Mouse (Mus musculus) embryonic facial prominence, embryonic 11.5 days (tissue): ENCODE data around the gene Chrna9. TPM values are rescaled to one million over a fixed set of nuclear protein-coding genes. Genes with fewer than 3 reads are reported as not detected.

Experiments used
- ATAC-seq: fragments of 200-750 bp; cut with Nextera tagmentation; replicated peaks from 2 replicates; pipeline ENCODE4 v1.8.0; 2017; ENCODE audit warnings: low read depth; ENCODE audit not compliant: insufficient number of reproducible peaks, low FRiP score, low TSS enrichment
- DNase-seq: peaks from one replicate; pipeline ENCODE4 v3.0.0-alpha.2; 2015; ENCODE audit warnings: low spot score
- H3K27ac ChIP-seq: fragments of 300-500 bp; sonication (generic); replicated peaks from 2 replicates; pipeline ENCODE4 v1.5.1; 2014; ENCODE audit warnings: mild to moderate bottlenecking, low read depth, low read length, control low read depth
- H3K27me3 ChIP-seq: fragments of 300-500 bp; sonication (generic); 2 replicates; pipeline ENCODE4 v1.6.1; 2014; ENCODE audit warnings: mild to moderate bottlenecking, low read length, moderate library complexity, mixed read lengths; ENCODE audit not compliant: control insufficient read depth, insufficient read depth
- H3K36me3 ChIP-seq: fragments of 300-500 bp; sonication (generic); replicated peaks from 2 replicates; pipeline ENCODE4 v1.6.1; 2014; ENCODE audit warnings: low read depth, mild to moderate bottlenecking, low read length, moderate library complexity, mixed read lengths; ENCODE audit not compliant: control insufficient read depth, insufficient read depth
- H3K4me1 ChIP-seq: fragments of 300-500 bp; sonication (generic); 2 replicates; pipeline ENCODE4 v1.6.1; 2014; ENCODE audit warnings: low read length, mixed read lengths; ENCODE audit not compliant: control insufficient read depth, insufficient read depth
- H3K4me2 ChIP-seq: fragments of 300-500 bp; sonication (generic); 2 replicates; pipeline ENCODE4 v1.6.1; 2014; ENCODE audit warnings: low read depth, mild to moderate bottlenecking, control low read depth, low read length, moderate library complexity
- H3K4me3 ChIP-seq: fragments of 300-500 bp; sonication (generic); 2 replicates; pipeline ENCODE4 v1.5.1; 2014; ENCODE audit warnings: low read depth, low read length, control low read depth
- H3K9ac ChIP-seq: fragments of 300-500 bp; sonication (generic); replicated peaks from 2 replicates; pipeline ENCODE4 v1.6.1; 2014; ENCODE audit warnings: mild to moderate bottlenecking, control low read depth, low read length
- H3K9me3 ChIP-seq: fragments of 300-500 bp; sonication (generic); replicated peaks from 2 replicates; pipeline ENCODE4 v1.6.1; 2016; ENCODE audit warnings: mild to moderate bottlenecking, low read length, inconsistent platforms, mixed read lengths; ENCODE audit not compliant: control insufficient read depth
- WGBS: fragments of 180-500 bp; shearing (Covaris S2); extraction: QIAGEN DNeasy Blood & Tissue Kit; methylation state at CpG from one replicate; pipeline ENCODE4 v1.1.7; 2014; 5-methylcytosine and 5-hydroxymethylcytosine counted together
- microRNA-seq: library from miRNA; unstranded; fragments of <30 nt; microRNA quantifications from one replicate; pipeline ENCODE4, GENCODE M21; 2016; ENCODE audit warnings: borderline number of aligned reads
- polyA plus RNA-seq: library from polyadenylated mRNA; unstranded; fragments of >200 nt; fragmentation: Nextera tagmentation; extraction: Ambion mirVana; gene quantifications from 2 replicates; pipeline ENCODE4 v1.2.1, GENCODE M21; 2014

Chrna9 gene
- polyA plus RNA-seq, 1 experiment from 2014 or later: 0.65 TPM

DNA sequence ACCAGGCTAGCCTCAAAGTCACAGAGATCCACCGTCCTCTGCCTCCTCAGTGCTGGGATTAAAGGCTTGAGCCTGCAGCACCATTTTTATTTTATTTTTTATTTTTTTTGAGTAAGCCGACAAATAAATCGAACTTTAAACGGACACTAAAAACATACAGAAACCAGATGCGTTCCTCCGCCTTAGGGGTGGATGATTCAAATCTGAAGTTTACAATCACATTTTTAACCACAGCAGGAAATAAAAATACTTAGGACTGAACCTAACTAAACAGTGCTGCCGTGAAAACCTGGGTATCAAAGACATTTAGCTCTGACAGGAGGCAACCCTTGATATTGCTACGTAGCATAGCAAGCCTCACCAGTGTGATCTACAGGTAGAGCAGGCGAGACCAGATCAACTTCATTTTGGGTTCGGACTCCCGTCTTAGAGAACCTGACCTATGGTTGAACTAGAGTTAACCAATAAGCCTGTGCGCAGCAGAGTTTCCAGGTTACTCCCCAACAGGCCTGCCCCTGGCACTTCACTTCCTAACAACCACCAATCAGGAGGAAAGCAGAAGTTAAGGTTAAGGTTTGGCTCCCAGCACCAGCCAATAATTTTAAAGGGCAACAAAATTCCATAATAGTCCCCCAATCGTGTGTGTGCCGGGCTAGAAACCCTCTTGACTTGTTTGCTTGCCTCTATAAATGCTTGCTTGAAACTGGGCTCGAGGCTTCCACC is 73.7 kb downstream of the Chrna9 start:
- no peaks in the 10 kb centered on the region for H3K36me3 ChIP-seq
- H3K27me3 ChIP-seq: no peaks in the 10 kb centered on the region
- WGBS: 86% methylated on average over 15 of the region's 15 CpGs
- H3K9ac ChIP-seq: no peak overlapping the region
- ATAC-seq (no peak), DNase-seq (no peak)
- no peak overlapping the region for H3K4me2 ChIP-seq
- H3K4me3 ChIP-seq: no peak overlapping the region
- no peaks in the 10 kb centered on the region for H3K4me1 ChIP-seq
- H3K9me3 ChIP-seq: no peaks in the 10 kb centered on the region
- H3K27ac ChIP-seq: no peak overlapping the region

DNA sequence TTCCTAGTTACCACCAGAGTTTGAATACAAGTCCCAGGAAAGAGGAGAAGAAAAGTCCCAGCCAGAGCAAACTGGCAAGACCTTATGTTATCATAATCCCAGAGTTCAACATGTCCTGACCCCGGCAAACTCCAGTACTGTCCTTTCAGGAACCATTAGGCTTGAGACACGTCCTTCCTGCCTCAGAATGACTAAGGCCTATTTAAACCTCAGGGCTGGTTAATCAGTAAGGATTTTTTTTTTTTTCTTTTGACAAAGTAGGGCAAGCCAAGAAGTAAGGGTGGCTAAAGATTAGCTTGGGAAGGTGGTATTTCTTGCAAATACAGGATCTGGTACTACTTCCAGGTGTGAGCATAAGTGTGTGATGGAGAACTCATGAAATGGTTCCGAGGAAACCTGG is 79.3 kb downstream of the Chrna9 start:
- Histone ChIP-seq H3K4me2 (no peak overlapping the region), H3K9me3 (no peaks in the 10 kb centered on the region), H3K9ac (no peak overlapping the region), H3K36me3 (no peaks in the 10 kb centered on the region), H3K27ac (no peak overlapping the region), H3K27me3 (no peaks in the 10 kb centered on the region), H3K4me1 (no peaks in the 10 kb centered on the region), H3K4me3 (no peak overlapping the region)
- 81% methylated on average over 3 of the region's 3 CpGs for WGBS
- ATAC-seq (no peak), DNase-seq (no peak)

DNA sequence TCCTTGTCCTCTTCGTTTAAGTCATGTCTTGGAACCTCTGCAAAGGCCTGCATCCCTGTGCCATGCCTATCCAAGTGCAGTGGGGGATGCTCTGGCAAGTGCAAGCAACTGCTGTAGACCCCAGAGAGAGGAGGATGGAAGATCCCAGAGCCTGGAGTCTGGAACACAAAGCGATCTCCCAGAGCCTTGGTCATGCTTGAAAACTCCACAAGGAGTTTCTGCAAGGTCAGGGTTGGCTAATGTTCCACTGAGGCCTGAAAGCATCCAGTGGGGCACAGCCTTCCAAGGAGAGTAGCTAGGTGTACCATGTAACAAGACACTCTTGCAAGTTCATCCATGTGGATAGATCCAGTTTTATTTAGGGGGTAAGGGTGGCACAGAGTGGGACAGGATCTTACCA is 79.7 kb downstream of the Chrna9 start:
- 82% methylated on average over 2 of the region's 2 CpGs for WGBS
- Histone ChIP-seq H3K9ac (no peak overlapping the region), H3K4me3 (no peak overlapping the region), H3K9me3 (no peaks in the 10 kb centered on the region), H3K27ac (no peak overlapping the region), H3K4me2 (no peak overlapping the region), H3K4me1 (no peaks in the 10 kb centered on the region), H3K36me3 (no peaks in the 10 kb centered on the region), H3K27me3 (no peaks in the 10 kb centered on the region)
- ATAC-seq (no peak), DNase-seq (no peak)

DNA sequence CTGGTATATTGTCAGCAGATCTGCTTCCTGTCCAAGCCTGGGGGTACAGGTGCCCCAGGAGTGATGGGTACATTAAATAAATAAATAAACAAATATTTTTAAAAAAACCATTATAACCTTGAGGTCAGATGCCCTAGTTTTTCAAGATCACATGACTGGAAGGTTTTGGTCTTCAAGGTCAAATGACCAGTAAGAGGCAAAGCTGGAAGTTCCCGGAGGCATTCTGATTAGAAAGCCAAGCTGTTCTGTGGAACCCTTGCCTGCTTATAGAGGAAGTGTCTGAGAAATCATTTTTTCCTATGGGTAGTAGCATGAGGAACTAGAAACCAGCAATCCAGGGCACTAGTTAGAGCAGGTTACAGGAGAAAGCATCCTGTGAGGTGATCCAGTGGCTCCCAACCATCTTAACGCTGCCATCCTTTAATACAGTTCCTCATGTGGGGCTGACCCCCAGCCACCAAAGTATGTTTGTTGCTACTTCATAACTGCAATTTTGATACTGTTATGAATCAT is 80.8 kb downstream of the Chrna9 start:
- WGBS: 91% methylated on average over 2 of the region's 2 CpGs
- H3K4me2 ChIP-seq: no peak overlapping the region
- H3K4me3 ChIP-seq: no peak overlapping the region
- ATAC-seq: no peak
- no peak overlapping the region for H3K9ac ChIP-seq
- H3K36me3 ChIP-seq: no peaks in the 10 kb centered on the region
- DNase-seq: no peak
- H3K27ac ChIP-seq: no peak overlapping the region
- H3K27me3 ChIP-seq: no peaks in the 10 kb centered on the region
- H3K4me1 ChIP-seq: no peaks in the 10 kb centered on the region
- H3K9me3 ChIP-seq: no peaks in the 10 kb centered on the region

DNA sequence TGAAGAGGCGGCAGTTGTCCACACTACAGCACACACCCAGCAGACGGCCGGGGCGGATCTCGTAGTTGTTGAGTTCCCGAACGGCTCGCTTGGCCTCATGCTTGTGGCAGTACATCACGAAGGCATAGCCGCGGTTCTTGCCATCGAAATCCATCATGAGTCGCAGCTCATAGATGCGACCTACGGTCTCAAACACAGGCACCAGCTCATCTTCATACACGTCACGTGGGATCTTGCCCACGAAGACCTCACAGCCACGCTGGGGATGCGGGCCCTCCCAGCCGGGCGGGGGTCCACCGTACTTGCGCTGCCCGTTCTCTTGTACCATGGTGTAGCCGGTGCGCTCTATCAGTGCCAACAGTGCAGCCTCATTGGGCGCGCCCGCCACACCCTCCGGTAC is 92.1 kb downstream of the Chrna9 start:
- DNase-seq (no peak), ATAC-seq (no peak)
- Histone ChIP-seq H3K4me2 (no peak overlapping the region), H3K4me3 (no peak overlapping the region), H3K9me3 (no peaks in the 10 kb centered on the region), H3K27ac (no peak overlapping the region), H3K36me3 (no peaks in the 10 kb centered on the region; the same call in 1 of the 2 replicates), H3K9ac (no peak overlapping the region), H3K27me3 (no peaks in the 10 kb centered on the region), H3K4me1 (no peaks in the 10 kb centered on the region)
- WGBS: 97% methylated on average over 31 of the region's 31 CpGs

Small RNA genes lying within 50 kb of the gene (microRNA-seq; reads per million reads assigned to microRNA genes)
- gene Gm25952: not detected

Other genes with a start within 250 kb of the Chrna9 start
- 110 and 129 TPM in 2 replicates for gene Pds5a, start 236.6 kb upstream of the Chrna9 start, polyA plus RNA-seq
- 45.4 and 50.7 TPM in 2 replicates for gene N4bp2, start 171.4 kb upstream of the Chrna9 start, polyA plus RNA-seq
- 0.15 and 0.25 TPM in 2 replicates for gene Rhoh, start 73.7 kb upstream of the Chrna9 start, polyA plus RNA-seq
- gene 9130230L23Rik, start 69.4 kb downstream of the Chrna9 start, polyA plus RNA-seq: not detected in 2 replicates
- 2.9 and 3.6 TPM in 2 replicates for gene Rbm47, start 238.2 kb downstream of the Chrna9 start, polyA plus RNA-seq